Mouse (Mus musculus) thymus, adult 2 months (tissue): ENCODE measurements around the gene Pafah2.

Experiments used
- CTCF ChIP-seq: fragments of 200-500 bp; IDR thresholded peaks from 2 replicates; pipeline ENCODE4 v1.5.1; 2012; ENCODE audit warnings: mild to moderate bottlenecking, control low read depth, low read length, moderate library complexity, borderline replicate concordance; ENCODE audit not compliant: control insufficient read depth, poor library complexity, insufficient read depth; ENCODE audit errors: extremely low read depth
- POLR2A ChIP-seq: fragments of 200-500 bp; IDR thresholded peaks from 2 replicates; pipeline ENCODE4 v1.6.1; 2012; ENCODE audit warnings: mild to moderate bottlenecking, low read length, control low read depth, moderate library complexity; ENCODE audit not compliant: control insufficient read depth, poor library complexity, insufficient read depth; ENCODE audit errors: extremely low read depth

GRCm38 (mm10) chr4:134458856-134459255, 62.7 kb downstream of the Pafah2 start:
- no peak for TF ChIP-seq CTCF
- TF ChIP-seq POLR2A = no peak
